Mouse (Mus musculus) left cerebral cortex, postnatal 25 days (tissue): ENCODE results near the gene Cntn4. TPM values are rescaled to one million over a fixed set of nuclear protein-coding genes. Genes with fewer than 3 reads are reported as not detected.
"Not testable (repeated sequence)": the region's sequence is repeated elsewhere in the genome, so short reads cannot be mapped to it uniquely, and the experiment has no call there.

Source experiments
- DNase-seq, 2 experiments: peaks; one replicate each; pipeline ENCODE4 v3.0.0; 2022; ENCODE audit warnings: low spot score in 2 of 2, mixed read lengths in 1 of 2
- intact Hi-C: fragments of 180-260 bp; cut with DNase I; formaldehyde crosslinking; loops from one replicate; pipeline ENCODE4 v1.15.1; 2025
- total RNA-seq, 2 experiments: library from RNA; stranded (reverse); gene quantifications; 2 replicates each; pipeline ENCODE4 v1.2.3; 2021

Gene Cntn4
- total RNA-seq, 2 experiments from 2014 or later, result 48.1 to 59.1 TPM

DNA sequence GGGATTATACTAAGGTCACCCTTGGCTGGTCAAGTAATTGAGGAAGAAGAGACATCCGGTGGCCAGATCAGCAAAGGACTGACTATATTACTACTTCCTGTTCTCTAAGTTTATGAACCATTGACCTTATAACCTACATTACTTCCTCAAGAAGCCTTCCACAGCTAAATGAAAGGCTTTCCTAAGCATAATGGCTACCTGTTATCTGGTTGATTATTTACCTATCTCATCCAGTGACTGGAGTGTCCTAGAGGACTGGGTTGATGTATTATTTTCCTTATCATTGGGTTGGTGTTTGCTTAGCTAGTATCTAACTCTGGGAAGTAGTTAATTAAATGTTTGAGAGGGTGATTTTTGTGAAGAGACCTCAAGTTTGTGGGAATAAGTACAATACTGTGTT is 606.4 kb downstream of the Cntn4 start:
- DNase-seq, result no peak
- intact Hi-C loops, result no loop called here

DNA sequence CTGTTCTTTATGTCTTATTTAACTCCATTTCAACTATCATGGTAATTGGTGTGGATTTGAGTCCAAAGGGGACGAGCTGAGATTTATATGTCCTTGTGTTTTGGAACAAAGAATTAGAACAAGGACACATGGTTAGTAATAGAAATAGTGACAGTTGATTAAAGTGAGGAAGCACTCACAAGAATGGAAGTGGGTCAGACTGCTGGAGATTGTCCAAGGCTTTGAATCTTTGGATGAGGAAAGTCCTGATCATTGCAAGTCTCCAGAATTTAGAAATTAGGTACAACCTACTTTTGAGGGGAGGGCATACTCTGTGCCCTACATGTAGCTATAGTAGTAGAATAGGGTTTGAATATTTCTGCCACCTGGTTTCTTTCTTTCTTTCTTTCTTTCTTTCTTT is 622.0 kb downstream of the Cntn4 start:
- intact Hi-C loops, result no loop called here
- DNase-seq, result no peak

- intact Hi-C loops, result no loop called here
Measured at GRCm38 (mm10) chr6:106300179-106300578, 622.7 kb downstream of the Cntn4 start.

DNA sequence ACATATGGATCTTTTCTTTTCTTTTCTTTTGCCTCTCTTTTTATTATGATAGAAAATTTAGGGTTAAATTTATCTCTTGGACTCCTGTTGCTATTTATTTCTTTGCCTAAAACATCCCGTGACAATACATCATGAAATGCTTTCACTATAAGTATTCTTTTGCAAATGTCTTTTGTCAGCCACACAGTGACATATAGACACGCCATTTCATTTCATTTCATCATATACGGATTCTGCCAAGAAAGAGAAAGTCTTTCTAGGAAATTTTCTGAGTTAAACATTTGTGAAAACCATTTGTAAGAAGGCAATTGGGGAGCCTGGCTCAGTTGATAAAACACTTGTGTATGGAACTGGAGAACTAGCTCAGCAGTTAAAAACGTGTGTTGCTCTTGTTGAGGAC is 625.0 kb downstream of the Cntn4 start:
- intact Hi-C loops, result no loop called here
- no peak for DNase-seq

More at GRCm38 (mm10) chr6:106300179-106300578, 622.7 kb downstream of the Cntn4 start:
- no peak for DNase-seq

- no peak for DNase-seq
- intact Hi-C loops, result no loop called here
Measured at GRCm38 (mm10) chr6:106328987-106329386, 651.5 kb downstream of the Cntn4 start.

DNA sequence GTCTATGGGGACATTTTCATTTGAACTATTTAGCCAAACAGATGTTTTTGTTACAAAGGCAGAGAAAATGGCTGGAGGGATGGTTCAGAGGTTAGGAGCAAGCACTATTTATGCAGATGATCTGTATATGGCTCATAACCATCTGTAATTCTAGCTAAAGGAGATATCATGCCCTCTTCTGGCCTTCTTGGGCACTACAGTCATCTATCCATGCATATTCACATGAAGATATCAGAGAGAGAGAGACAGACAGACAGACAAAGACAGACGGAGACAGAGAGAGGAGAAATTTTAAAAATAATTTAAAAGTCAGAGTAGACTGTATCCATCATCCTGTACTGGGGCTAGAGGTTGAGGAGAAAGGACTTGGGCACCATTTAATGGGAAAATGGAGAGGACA is 652.2 kb downstream of the Cntn4 start:
- DNase-seq, result no peak
- intact Hi-C loops, result loop anchor here (10.0 kb wide), 1 partner anchor 175 kb away; no protein-coding TSS in a partner anchor

GRCm38 (mm10) chr6:106332466-106332865 is 655.0 kb downstream of the Cntn4 start:
- intact Hi-C loops, result loop anchor here (10.0 kb wide), 1 partner anchor 172 kb away; no protein-coding TSS in a partner anchor
- DNase-seq, result peak in 1 of 2 experiments; percentile 45

DNA sequence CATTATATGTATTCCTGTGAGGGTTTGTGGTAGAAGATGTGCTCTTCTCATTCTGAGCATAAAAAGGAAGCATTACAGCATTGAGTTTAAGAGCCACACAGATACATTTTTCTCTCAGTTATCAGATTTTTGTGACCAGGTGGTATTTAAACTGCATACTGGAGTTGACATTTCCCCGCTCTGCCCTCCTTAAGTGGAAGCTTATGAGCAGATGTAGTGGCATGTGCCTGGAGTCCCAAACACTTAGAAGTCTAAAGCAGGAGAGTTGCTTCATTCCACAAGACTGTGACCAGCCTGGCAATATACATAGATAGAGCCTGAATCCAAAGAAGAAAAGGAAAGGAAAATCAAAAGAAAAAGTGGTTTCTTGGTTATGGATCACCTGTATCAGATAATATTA is 655.5 kb downstream of the Cntn4 start:
- intact Hi-C loops, result loop anchor here (10.0 kb wide), 1 partner anchor 172 kb away; no protein-coding TSS in a partner anchor
- no peak for DNase-seq

DNA sequence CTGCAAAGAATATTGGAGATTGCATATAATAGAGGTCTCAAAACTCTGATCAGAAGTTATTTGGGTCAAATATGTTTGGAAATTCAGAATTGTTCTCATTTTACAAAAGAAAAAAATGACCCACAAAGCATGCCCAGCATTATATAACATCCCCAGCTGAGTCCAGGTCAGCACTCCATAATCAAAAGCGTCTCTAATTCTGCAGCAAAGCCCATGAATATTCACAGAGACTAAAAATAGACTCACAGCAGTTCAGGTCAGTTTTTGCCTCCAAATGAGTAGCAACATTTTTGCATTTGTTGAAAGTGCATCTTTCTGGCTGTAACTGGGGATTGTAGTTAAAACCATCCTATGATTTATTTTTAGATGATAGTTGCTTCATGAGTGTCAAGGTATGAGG is 657.6 kb downstream of the Cntn4 start:
- DNase-seq, result peak in 1 of 2 experiments; percentile 52
- intact Hi-C loops, result loop anchor here (5.0 to 10.0 kb wide), 3 partner anchors 47 to 170 kb away; no protein-coding TSS in a partner anchor

GRCm38 (mm10) chr6:106336805-106337204 is 659.3 kb downstream of the Cntn4 start:
- DNase-seq, result peak in 1 of 2 experiments; percentile 65
- intact Hi-C loops, result loop anchor here (5.0 to 10.0 kb wide), 3 partner anchors 45 to 168 kb away; no protein-coding TSS in a partner anchor

- DNase-seq, result peak in 1 of 2 experiments; percentile 16
- intact Hi-C loops, result loop anchor here (5.0 to 10.0 kb wide), 3 partner anchors 44 to 167 kb away; no protein-coding TSS in a partner anchor
Measured at GRCm38 (mm10) chr6:106337829-106338228, 660.4 kb downstream of the Cntn4 start.

DNA sequence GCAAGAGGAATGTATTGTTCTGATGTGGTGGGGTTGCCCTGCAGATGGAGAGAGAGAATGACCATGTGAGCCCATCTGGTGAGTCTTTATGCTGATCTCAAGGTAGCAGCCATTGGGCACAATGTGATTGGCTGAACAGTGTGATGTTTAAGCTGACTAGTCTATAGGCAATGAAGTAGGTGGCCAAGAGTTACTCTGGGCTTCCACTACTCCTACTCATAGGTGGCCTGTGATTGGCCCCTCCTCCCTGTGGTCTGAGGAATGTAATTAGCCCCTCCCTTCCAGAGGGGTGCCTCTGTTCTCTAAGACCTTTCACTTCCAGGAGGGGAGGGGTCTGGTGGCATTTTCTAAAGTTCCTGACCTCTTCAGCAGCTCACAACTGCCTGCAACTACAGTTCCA is 663.7 kb downstream of the Cntn4 start:
- intact Hi-C loops, result no loop called here
- no peak for DNase-seq

DNA sequence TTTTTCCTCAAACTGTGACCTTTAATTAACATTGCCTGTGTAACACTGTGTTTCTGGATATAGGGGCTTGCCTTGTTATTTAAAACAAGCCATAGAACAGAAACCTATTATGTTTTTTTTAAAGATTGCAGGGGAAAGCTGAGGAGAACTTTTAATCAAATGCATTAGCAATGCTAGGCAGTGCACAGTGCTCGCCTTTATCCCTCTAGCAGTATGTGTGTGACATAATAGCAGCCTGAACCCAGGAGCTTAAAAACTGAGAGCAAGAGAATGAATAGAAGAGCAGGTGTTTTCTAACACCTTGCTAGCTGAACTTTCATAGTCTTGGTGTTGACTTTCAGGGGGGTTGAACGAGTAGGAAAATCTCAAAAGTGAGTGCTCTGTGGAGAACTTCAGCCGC is 672.6 kb downstream of the Cntn4 start:
- DNase-seq, result no peak
- intact Hi-C loops, result no loop called here

- intact Hi-C loops, result no loop called here
- no peak for DNase-seq
Measured at GRCm38 (mm10) chr6:106351389-106351788, 673.9 kb downstream of the Cntn4 start.

GRCm38 (mm10) chr6:106358801-106359200 is 681.3 kb downstream of the Cntn4 start:
- intact Hi-C loops, DNase-seq: not testable (repeated sequence)

DNA sequence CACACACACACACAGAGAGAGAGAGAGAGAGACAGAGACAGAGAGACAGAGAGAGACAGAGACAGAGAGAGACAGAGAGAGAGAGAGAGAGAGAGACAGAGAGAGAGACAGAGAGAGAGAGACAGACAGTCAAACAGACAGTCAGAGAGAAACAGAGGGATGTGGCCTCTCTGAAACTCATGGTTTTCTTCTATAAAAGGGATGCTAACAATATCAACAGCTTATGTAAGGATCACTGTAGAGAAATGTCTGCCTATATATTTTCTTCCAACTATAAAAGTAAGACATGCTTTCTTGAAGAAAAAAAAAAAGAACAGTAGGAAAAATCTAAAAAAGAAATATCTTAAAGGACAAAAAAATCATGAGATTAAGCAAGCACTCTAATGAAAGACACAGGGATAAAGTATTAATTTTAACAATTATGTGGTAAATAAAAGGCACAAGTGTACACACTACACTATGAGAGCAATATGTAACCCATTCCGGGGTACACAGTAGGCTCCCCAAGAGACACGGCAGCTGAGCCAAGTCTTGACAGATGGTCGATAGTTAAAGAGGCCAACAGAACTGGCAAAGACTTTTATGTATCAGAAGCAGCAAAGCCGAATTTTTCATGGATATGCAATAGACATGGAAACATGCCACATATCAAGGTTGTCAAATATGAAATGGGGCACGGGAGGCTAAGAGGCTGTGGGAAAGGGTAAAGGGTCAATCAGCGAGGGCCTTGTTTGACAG is 704.0 kb downstream of the Cntn4 start:
- intact Hi-C loops, result loop anchor here (5.0 kb wide), 2 partner anchors 44 to 46 kb away; no protein-coding TSS in a partner anchor
- DNase-seq, result peak; percentile 24 to 71

GRCm38 (mm10) chr6:106387833-106388406 is 710.5 kb downstream of the Cntn4 start:
- DNase-seq, result no peak
- intact Hi-C loops, result no loop called here

- intact Hi-C loops, result no loop called here
- DNase-seq, result no peak
Measured at GRCm38 (mm10) chr6:106408014-106408413, 730.6 kb downstream of the Cntn4 start.

GRCm38 (mm10) chr6:106408634-106409033 is 731.2 kb downstream of the Cntn4 start:
- peak in 1 of 2 experiments; percentile 82 for DNase-seq
- intact Hi-C loops, result no loop called here

- intact Hi-C loops, result no loop called here
- no peak for DNase-seq
Measured at GRCm38 (mm10) chr6:106422947-106423346, 745.5 kb downstream of the Cntn4 start.

- intact Hi-C loops, result no loop called here
- no peak for DNase-seq
Measured at GRCm38 (mm10) chr6:106423471-106423870, 746.0 kb downstream of the Cntn4 start.
